Mouse (Mus musculus) limb, embryonic 10.5 days (tissue): Measurements from ENCODE around the gene Rnls. TPM values are rescaled to one million over a fixed set of nuclear protein-coding genes. Genes with fewer than 3 reads are reported as not detected.
A peak's percentile ranks its signal among the peaks of the same experiment; 100 is the strongest.

ENCODE experiments used
- DNase-seq: peaks from one replicate; pipeline ENCODE4 v3.0.0-alpha.2; 2017; ENCODE audit warnings: low spot score
- H3K27ac ChIP-seq: fragments of 300-500 bp; sonication (generic); 2 replicates; pipeline ENCODE4 v1.5.1; 2016; ENCODE audit warnings: mild to moderate bottlenecking
- H3K27me3 ChIP-seq: fragments of 300-500 bp; sonication (generic); 2 replicates; pipeline ENCODE4 v1.6.1; 2016; ENCODE audit warnings: low read depth, mild to moderate bottlenecking; ENCODE audit not compliant: poor library complexity, severe bottlenecking
- H3K36me3 ChIP-seq: fragments of 300-500 bp; sonication (generic); 2 replicates; pipeline ENCODE4 v1.6.1; 2016; ENCODE audit warnings: mild to moderate bottlenecking, moderate library complexity
- H3K4me1 ChIP-seq: fragments of 300-500 bp; sonication (generic); 2 replicates; pipeline ENCODE4 v1.6.1; 2016
- H3K4me3 ChIP-seq: fragments of 300-500 bp; sonication (generic); 2 replicates; pipeline ENCODE4 v1.5.1; 2016; ENCODE audit warnings: mild to moderate bottlenecking, moderate library complexity
- H3K9me3 ChIP-seq: fragments of 300-500 bp; sonication (generic); replicated peaks from 2 replicates; pipeline ENCODE4 v1.6.1; 2016; ENCODE audit warnings: mild to moderate bottlenecking
- WGBS: fragments of 180-500 bp; shearing (Covaris S2); methylation state at CpG from one replicate; pipeline ENCODE4 v1.1.7; 2016; 5-methylcytosine and 5-hydroxymethylcytosine counted together
- polyA plus RNA-seq: library from polyadenylated mRNA; unstranded; fragments of >200 nt; fragmentation: Nextera tagmentation; extraction: Ambion mirVana; gene quantifications from 2 replicates; pipeline ENCODE4 v1.2.1, GENCODE M21; 2016

Rnls gene
- polyA plus RNA-seq, 1 experiment from 2014 or later = 4.9 TPM

GRCm38 (mm10) chr19:33240386-33240785 lies 151.7 kb downstream of the Rnls start:
- 92% methylated on average over 2 of the region's 2 CpGs for WGBS
- H3K9me3 ChIP-seq = no peaks in the 10 kb centered on the region
- no peak for DNase-seq
- H3K27me3 ChIP-seq = no peaks in the 10 kb centered on the region
- no peaks in the 10 kb centered on the region for H3K4me1 ChIP-seq
- H3K36me3 ChIP-seq = no peaks in the 10 kb centered on the region
- no peak overlapping the region for H3K27ac ChIP-seq
- H3K4me3 ChIP-seq = no peak overlapping the region

- H3K9me3 ChIP-seq = no peaks in the 10 kb centered on the region
- no peak for DNase-seq
- H3K27ac ChIP-seq = no peak overlapping the region
- H3K27me3 ChIP-seq = no peaks in the 10 kb centered on the region
- WGBS = 81% methylated on average over 3 of the region's 3 CpGs
- no peak overlapping the region for H3K4me3 ChIP-seq
- H3K36me3 ChIP-seq = no peaks in the 10 kb centered on the region
- peaks cover 4% of the 10 kb centered on the region; the same call in 1 of the 2 replicates for H3K4me1 ChIP-seq
Measured at GRCm38 (mm10) chr19:33232902-33233301, 159.2 kb downstream of the Rnls start.

- Histone ChIP-seq H3K9me3 (no peaks in the 10 kb centered on the region), H3K4me1 (peaks cover 4% of the 10 kb centered on the region; the same call in 1 of the 2 replicates), H3K36me3 (no peaks in the 10 kb centered on the region), H3K4me3 (no peak overlapping the region), H3K27me3 (no peaks in the 10 kb centered on the region), H3K27ac (no peak overlapping the region)
- 55% methylated on average over 6 of the region's 6 CpGs for WGBS
- DNase-seq = no peak
Measured at GRCm38 (mm10) chr19:33231303-33231702, 160.8 kb downstream of the Rnls start.

- Histone ChIP-seq H3K4me3 (no peak overlapping the region), H3K27me3 (no peaks in the 10 kb centered on the region), H3K36me3 (no peaks in the 10 kb centered on the region), H3K4me1 (peaks cover 14% of the 10 kb centered on the region), H3K9me3 (no peaks in the 10 kb centered on the region), H3K27ac (no peak overlapping the region)
- peak; percentile 73 for DNase-seq
- WGBS = 14% methylated on average over 3 of the region's 3 CpGs
Measured at GRCm38 (mm10) chr19:33227004-33227403, 165.1 kb downstream of the Rnls start.

- no peak for DNase-seq
- no peaks in the 10 kb centered on the region for H3K36me3 ChIP-seq
- 74% methylated on average over 5 of the region's 5 CpGs for WGBS
- H3K4me3 ChIP-seq = no peak overlapping the region
- H3K4me1 ChIP-seq = peaks cover 11% of the 10 kb centered on the region; the same call in 1 of the 2 replicates
- H3K27me3 ChIP-seq = no peaks in the 10 kb centered on the region
- no peak overlapping the region for H3K27ac ChIP-seq
- no peaks in the 10 kb centered on the region for H3K9me3 ChIP-seq
Measured at GRCm38 (mm10) chr19:33225858-33226705, 166.0 kb downstream of the Rnls start.

- Histone ChIP-seq H3K9me3 (no peaks in the 10 kb centered on the region), H3K27me3 (no peaks in the 10 kb centered on the region), H3K4me3 (no peak overlapping the region), H3K36me3 (no peaks in the 10 kb centered on the region), H3K4me1 (peaks cover 10% of the 10 kb centered on the region; the same call in 1 of the 2 replicates), H3K27ac (no peak overlapping the region)
- WGBS = 92% methylated on average over 9 of the region's 9 CpGs
- DNase-seq = no peak
Measured at GRCm38 (mm10) chr19:33225002-33225376, 167.1 kb downstream of the Rnls start.

GRCm38 (mm10) chr19:33224181-33225001 lies 167.7 kb downstream of the Rnls start:
- peaks cover 10% of the 10 kb centered on the region; the same call in 1 of the 2 replicates for H3K4me1 ChIP-seq
- no peak overlapping the region for H3K27ac ChIP-seq
- no peak for DNase-seq
- no peaks in the 10 kb centered on the region for H3K27me3 ChIP-seq
- 66% methylated on average over 8 of the region's 8 CpGs for WGBS
- no peaks in the 10 kb centered on the region for H3K36me3 ChIP-seq
- H3K9me3 ChIP-seq = no peaks in the 10 kb centered on the region
- H3K4me3 ChIP-seq = no peak overlapping the region

- H3K9me3 ChIP-seq = no peaks in the 10 kb centered on the region
- H3K27ac ChIP-seq = no peak overlapping the region
- WGBS = 83% methylated on average over 5 of the region's 5 CpGs
Measured at GRCm38 (mm10) chr19:33223766-33224165, 168.3 kb downstream of the Rnls start.

GRCm38 (mm10) chr19:33223276-33223675 lies 168.8 kb downstream of the Rnls start:
- Histone ChIP-seq H3K27me3 (no peaks in the 10 kb centered on the region), H3K4me3 (no peak overlapping the region), H3K27ac (no peak overlapping the region), H3K9me3 (no peaks in the 10 kb centered on the region), H3K36me3 (no peaks in the 10 kb centered on the region), H3K4me1 (peaks cover 10% of the 10 kb centered on the region; the same call in 1 of the 2 replicates)
- no peak for DNase-seq
- WGBS = 83% methylated on average over 6 of the region's 6 CpGs

More at GRCm38 (mm10) chr19:33223766-33224165, 168.3 kb downstream of the Rnls start:
- no peaks in the 10 kb centered on the region for H3K36me3 ChIP-seq
- H3K4me1 ChIP-seq = peaks cover 10% of the 10 kb centered on the region; the same call in 1 of the 2 replicates
- H3K27me3 ChIP-seq = no peaks in the 10 kb centered on the region
- H3K4me3 ChIP-seq = no peak overlapping the region
- no peak for DNase-seq

GRCm38 (mm10) chr19:33222595-33223223 lies 169.4 kb downstream of the Rnls start:
- no peak for DNase-seq
- H3K36me3 ChIP-seq = no peaks in the 10 kb centered on the region
- no peak overlapping the region for H3K4me3 ChIP-seq
- no peaks in the 10 kb centered on the region for H3K9me3 ChIP-seq
- WGBS = 80% methylated on average over 12 of the region's 12 CpGs
- no peaks in the 10 kb centered on the region for H3K27me3 ChIP-seq
- no peak overlapping the region for H3K27ac ChIP-seq
- H3K4me1 ChIP-seq = peaks cover 10% of the 10 kb centered on the region; the same call in 1 of the 2 replicates

- H3K4me3 ChIP-seq = no peak overlapping the region
- WGBS = 94% methylated on average over 6 of the region's 6 CpGs
- DNase-seq = no peak
- H3K36me3 ChIP-seq = no peaks in the 10 kb centered on the region
- no peak overlapping the region for H3K27ac ChIP-seq
- no peaks in the 10 kb centered on the region for H3K27me3 ChIP-seq
- no peaks in the 10 kb centered on the region for H3K9me3 ChIP-seq
- 0 out of 2 replicates have a peak, but pooled peaks cover 3% of the 10 kb centered on the region for H3K4me1 ChIP-seq
Measured at GRCm38 (mm10) chr19:33217791-33218300, 174.2 kb downstream of the Rnls start.

GRCm38 (mm10) chr19:33209709-33210108 lies 182.4 kb downstream of the Rnls start:
- Histone ChIP-seq H3K4me1 (no peaks in the 10 kb centered on the region; the same call in 1 of the 2 replicates), H3K4me3 (no peak overlapping the region), H3K9me3 (no peaks in the 10 kb centered on the region), H3K27ac (no peak overlapping the region), H3K27me3 (no peaks in the 10 kb centered on the region), H3K36me3 (no peaks in the 10 kb centered on the region)
- DNase-seq = no peak
- 87% methylated on average over 2 of the region's 2 CpGs for WGBS
